Mouse (Mus musculus): ENCODE data around the gene Scaf1. TPM values are rescaled to one million over a fixed set of nuclear protein-coding genes. Genes with fewer than 3 reads are reported as not detected.
A peak's percentile ranks its signal among the peaks of the same experiment; 100 is the strongest.
"Not testable (repeated sequence)": the region's sequence is repeated elsewhere in the genome, so short reads cannot be mapped to it uniquely, and the experiment has no call there.

The Scaf1 gene
- polyA plus RNA-seq, 1 experiment from 2014 or later: 46.1 TPM

GRCm38 (mm10) chr7:45023711-45024110, 7.5 kb upstream of the Scaf1 start:
- 81% methylated on average over 5 of the region's 5 CpGs for WGBS

GRCm38 (mm10) chr7:45020225-45020624, 4.1 kb upstream of the Scaf1 start:
- peaks cover 26% of the 10 kb centered on the region for H3K4me1 ChIP-seq
- peaks cover 5% of the 10 kb centered on the region; the same call in 1 of the 2 replicates for H3K27me3 ChIP-seq (replicated peaks)
- no peaks in the 10 kb centered on the region for H3K9me3 ChIP-seq (replicated peaks)
- no peaks in the 10 kb centered on the region for H3K36me3 ChIP-seq
- no peak overlapping the region for H3K4me3 ChIP-seq (replicated peaks)
- no peak overlapping the region for H3K27ac ChIP-seq (replicated peaks)
- no peak overlapping the region for H3K4me2 ChIP-seq
- WGBS: 71% methylated on average over 9 of the region's 9 CpGs
- H3K9ac ChIP-seq (replicated peaks): no peak overlapping the region
- ATAC-seq (ENCODE audit: low FRiP score): no peak

More at GRCm38 (mm10) chr7:45023711-45024110, 7.5 kb upstream of the Scaf1 start:
- not testable (repeated sequence) for ATAC-seq (ENCODE audit: low FRiP score); H3K4me3 ChIP-seq (replicated peaks); H3K9me3 ChIP-seq (replicated peaks); H3K9ac ChIP-seq (replicated peaks); H3K4me2 ChIP-seq; H3K27me3 ChIP-seq (replicated peaks); H3K27ac ChIP-seq (replicated peaks)
- Histone ChIP-seq H3K36me3 (peaks cover 19% of the 10 kb centered on the region), H3K4me1 (peaks cover 14% of the 10 kb centered on the region)

DNA sequence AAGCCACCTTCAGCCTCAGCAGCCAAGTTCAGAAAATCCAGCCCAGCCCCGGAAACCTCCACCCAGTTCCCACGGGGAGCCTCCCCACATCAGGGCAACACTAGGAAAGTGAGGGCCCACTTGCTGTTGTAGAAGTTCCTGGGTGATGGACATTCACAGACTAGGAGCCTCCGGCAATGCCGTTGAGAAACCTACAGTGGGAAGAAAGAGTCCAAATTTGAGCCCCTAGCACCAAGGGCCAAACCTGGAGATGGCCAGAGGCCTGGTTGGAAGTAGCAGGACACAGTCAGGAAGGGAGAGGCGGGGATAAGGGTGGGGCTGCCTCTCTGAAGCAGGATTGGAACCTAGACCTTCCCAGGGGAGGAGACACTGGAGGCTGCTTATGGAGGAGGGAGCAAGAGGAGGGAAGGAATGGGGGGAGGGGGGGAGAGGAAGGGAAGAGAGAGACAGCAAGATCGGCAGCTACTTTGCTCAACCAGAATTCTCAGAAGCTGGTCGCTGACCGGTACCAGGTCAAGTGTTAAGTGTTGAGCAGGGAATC, 2.9 kb upstream of the Scaf1 start:
- Histone ChIP-seq H3K9ac (replicated peaks) (no peak overlapping the region), H3K4me3 (replicated peaks) (peak overlapping the region; percentile 91; the same call in 1 of the 2 replicates), H3K9me3 (replicated peaks) (no peaks in the 10 kb centered on the region), H3K4me1 (peaks cover 38% of the 10 kb centered on the region), H3K27me3 (replicated peaks) (peaks cover 5% of the 10 kb centered on the region; the same call in 1 of the 2 replicates), H3K27ac (replicated peaks) (no peak overlapping the region), H3K36me3 (no peaks in the 10 kb centered on the region), H3K4me2 (peak overlapping the region; percentile 86)
- WGBS: 43% methylated on average over 8 of the region's 8 CpGs
- ATAC-seq (ENCODE audit: low FRiP score): no peak

DNA sequence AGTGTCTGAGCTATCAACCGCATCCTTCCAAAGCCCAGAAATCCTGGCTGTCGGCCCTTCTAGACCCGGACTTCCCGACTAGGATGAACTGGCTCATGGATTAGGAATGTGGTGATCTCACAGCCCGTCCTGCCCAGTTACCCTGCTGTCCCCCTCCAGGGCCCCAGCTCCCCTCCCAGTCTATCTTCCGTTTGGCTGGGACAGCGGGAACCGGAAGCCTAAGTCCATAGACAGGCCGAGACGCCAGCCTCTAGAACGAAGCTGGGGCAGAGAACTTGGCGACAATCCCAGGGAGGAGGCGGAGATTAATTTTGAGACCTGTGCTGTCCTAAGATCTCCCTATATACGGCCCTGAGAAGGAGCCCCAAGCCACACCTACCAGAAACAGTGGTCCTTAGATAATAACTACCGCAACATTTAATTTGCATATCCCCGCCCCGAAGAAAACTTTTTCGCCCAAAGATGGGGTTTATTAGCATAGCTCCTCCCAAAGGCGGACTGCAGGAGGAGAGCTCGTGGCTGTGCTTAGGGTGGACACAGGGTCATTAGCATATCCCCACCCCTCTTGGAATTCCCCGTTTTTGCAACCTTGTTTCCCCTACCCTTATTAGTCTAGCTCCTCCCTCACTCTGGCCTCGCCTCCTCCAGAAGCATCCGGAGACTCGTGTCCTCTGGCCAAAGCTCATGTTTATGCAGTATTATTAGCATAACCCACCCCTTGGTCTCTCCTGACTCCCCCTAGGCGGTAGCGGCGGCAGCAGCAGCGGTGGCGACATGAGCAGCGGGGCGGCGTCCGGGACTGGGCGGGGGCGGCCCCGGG, 1.3 kb upstream of the Scaf1 start, which contains the start of gene Rras:
Rras (plus strand) TSS at position 720 of the 820 bp plus-strand sequence.
- Histone ChIP-seq H3K36me3 (peaks cover 15% of the 10 kb centered on the region), H3K9ac (replicated peaks) (peak within 1 kb of the TSS; percentile 45), H3K27me3 (replicated peaks) (peaks cover 5% of the 10 kb centered on the region; the same call in 1 of the 2 replicates), H3K4me3 (replicated peaks) (peak within 1 kb of the TSS; percentile 91), H3K27ac (replicated peaks) (peak within 1 kb of the TSS; percentile 84), H3K4me1 (peaks cover 50% of the 10 kb centered on the region), H3K4me2 (peak within 1 kb of the TSS; percentile 86), H3K9me3 (replicated peaks) (no peaks in the 10 kb centered on the region)
- ATAC-seq (ENCODE audit: low FRiP score): peak; percentile 72
- WGBS: under 1% methylated on average over 36 of the region's 36 CpGs

DNA sequence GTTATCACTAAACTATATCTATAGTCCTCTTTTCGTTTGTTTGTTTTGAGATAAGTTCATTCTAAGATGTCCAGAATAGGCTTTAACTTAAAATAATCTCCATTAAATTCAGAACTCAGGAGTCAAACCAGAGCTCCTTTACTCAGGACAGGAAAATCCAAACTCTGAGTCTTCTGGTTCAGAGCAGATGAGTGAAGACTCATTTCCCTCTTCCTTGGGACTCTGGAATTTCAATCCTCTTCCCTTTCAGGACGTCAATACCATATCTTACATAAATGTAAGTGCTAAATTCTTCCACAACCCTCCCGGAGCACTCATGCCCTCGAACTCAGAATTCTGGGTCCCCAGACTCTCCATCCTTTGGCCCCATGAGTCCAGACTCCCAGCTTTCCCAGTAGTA, 598 bp upstream of the Scaf1 start:
- no peak for ATAC-seq (ENCODE audit: low FRiP score)
- WGBS: under 1% methylated on average over 4 of the region's 4 CpGs
- peak overlapping the region; percentile 45 for H3K9ac ChIP-seq (replicated peaks)
- H3K4me3 ChIP-seq (replicated peaks): peak overlapping the region; percentile 91
- H3K36me3 ChIP-seq: peaks cover 22% of the 10 kb centered on the region
- peak overlapping the region; percentile 84 for H3K27ac ChIP-seq (replicated peaks)
- peaks cover 5% of the 10 kb centered on the region; the same call in 1 of the 2 replicates for H3K27me3 ChIP-seq (replicated peaks)
- H3K9me3 ChIP-seq (replicated peaks): no peaks in the 10 kb centered on the region
- H3K4me1 ChIP-seq: peaks cover 50% of the 10 kb centered on the region
- peak overlapping the region; percentile 86 for H3K4me2 ChIP-seq

GRCm38 (mm10) chr7:45015344-45015956, 713 bp downstream of the Scaf1 start:
- H3K9ac ChIP-seq (replicated peaks): peak overlapping the region; percentile 88
- peak overlapping the region; percentile 84 for H3K27ac ChIP-seq (replicated peaks)
- H3K9me3 ChIP-seq (replicated peaks): no peaks in the 10 kb centered on the region
- no peak; the same call in 1 of the 2 replicates for ATAC-seq (ENCODE audit: low FRiP score)
- H3K4me2 ChIP-seq: peak overlapping the region; percentile 86
- H3K4me1 ChIP-seq: peaks cover 50% of the 10 kb centered on the region
- H3K4me3 ChIP-seq (replicated peaks): peak overlapping the region; percentile 91
- H3K27me3 ChIP-seq (replicated peaks): peaks cover 5% of the 10 kb centered on the region; the same call in 1 of the 2 replicates
- 2% methylated on average over 20 of the region's 20 CpGs for WGBS
- peaks cover 32% of the 10 kb centered on the region for H3K36me3 ChIP-seq

DNA sequence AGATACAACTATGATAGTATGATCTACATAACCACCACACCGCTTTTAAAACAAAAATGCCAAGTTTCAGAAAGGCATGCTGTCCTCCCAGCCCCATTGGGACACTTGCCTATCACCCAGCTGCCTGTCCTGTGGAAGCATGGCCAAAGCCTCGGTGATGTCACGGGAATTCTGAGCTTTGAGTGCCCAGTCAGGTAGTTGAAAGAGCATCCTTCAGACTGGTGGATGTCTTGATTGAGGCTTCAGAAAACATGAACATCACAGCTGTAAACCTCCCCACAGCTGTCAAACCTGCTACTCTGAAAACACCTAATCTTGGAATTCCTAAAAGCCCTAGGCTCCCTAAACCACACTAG, 2.1 kb downstream of the Scaf1 start:
- no peak overlapping the region for H3K9ac ChIP-seq (replicated peaks)
- no peak overlapping the region for H3K27ac ChIP-seq (replicated peaks)
- peaks cover 50% of the 10 kb centered on the region for H3K4me1 ChIP-seq
- H3K4me2 ChIP-seq: no peak overlapping the region
- no peak for ATAC-seq (ENCODE audit: low FRiP score)
- H3K9me3 ChIP-seq (replicated peaks): no peaks in the 10 kb centered on the region
- peaks cover 45% of the 10 kb centered on the region for H3K36me3 ChIP-seq
- peaks cover 5% of the 10 kb centered on the region; the same call in 1 of the 2 replicates for H3K27me3 ChIP-seq (replicated peaks)
- WGBS: 97% methylated on average over 3 of the region's 3 CpGs
- H3K4me3 ChIP-seq (replicated peaks): 0 out of 2 replicates have a peak overlapping the region, but pooled peaks have one; percentile 91

DNA sequence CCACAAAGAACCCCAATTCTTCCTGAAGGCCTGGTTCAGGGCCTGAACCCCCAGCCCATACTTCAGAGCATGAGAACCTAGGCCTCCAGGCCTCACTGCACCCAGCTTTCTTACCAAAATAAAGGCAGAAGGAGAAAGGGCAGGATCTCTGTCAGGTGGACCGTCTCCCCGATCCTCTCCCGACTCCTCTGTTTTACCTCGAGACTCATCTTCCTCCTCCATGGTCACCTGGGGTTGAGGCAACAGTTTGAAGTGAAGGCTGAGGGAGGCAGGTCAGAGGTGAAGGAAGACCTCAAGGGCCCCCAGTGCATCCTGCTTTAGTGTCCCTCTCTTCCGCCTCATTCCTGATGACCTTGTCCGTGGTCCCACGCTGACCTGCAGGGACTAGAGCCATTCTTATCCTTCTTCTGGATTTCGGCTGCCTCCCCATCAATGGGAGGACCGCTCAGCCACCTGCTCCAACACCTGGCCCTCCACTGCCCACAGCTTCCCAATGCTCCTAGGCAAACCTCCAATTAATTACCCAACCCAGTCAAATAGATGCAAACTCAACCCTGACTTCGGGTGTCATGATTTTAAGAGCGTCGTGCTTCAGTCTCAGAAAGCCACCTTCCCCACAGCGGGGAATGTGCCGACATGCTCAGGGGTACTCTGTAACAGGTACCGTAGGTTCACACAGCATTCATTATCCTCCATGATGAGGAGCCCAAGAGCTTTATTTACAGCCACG, 2.6 kb downstream of the Scaf1 start:
- Histone ChIP-seq H3K4me3 (replicated peaks) (no peak overlapping the region), H3K27me3 (replicated peaks) (no peaks in the 10 kb centered on the region), H3K4me2 (no peak overlapping the region), H3K9ac (replicated peaks) (no peak overlapping the region), H3K4me1 (peaks cover 44% of the 10 kb centered on the region), H3K27ac (replicated peaks) (no peak overlapping the region), H3K9me3 (replicated peaks) (no peaks in the 10 kb centered on the region), H3K36me3 (peaks cover 51% of the 10 kb centered on the region)
- 96% methylated on average over 16 of the region's 16 CpGs for WGBS
- no peak for ATAC-seq (ENCODE audit: low FRiP score)

- Histone ChIP-seq H3K4me1 (peaks cover 39% of the 10 kb centered on the region), H3K27ac (replicated peaks) (no peak overlapping the region), H3K4me3 (replicated peaks) (no peak overlapping the region), H3K27me3 (replicated peaks) (no peaks in the 10 kb centered on the region), H3K9ac (replicated peaks) (no peak overlapping the region), H3K36me3 (peaks cover 58% of the 10 kb centered on the region), H3K4me2 (no peak overlapping the region), H3K9me3 (replicated peaks) (no peaks in the 10 kb centered on the region)
- WGBS: 84% methylated on average over 4 of the region's 4 CpGs
- no peak for ATAC-seq (ENCODE audit: low FRiP score)
These were observed 3.3 kb downstream of the Scaf1 start for GRCm38 (mm10) chr7:45012824-45013223.

- Histone ChIP-seq H3K4me1 (peaks cover 33% of the 10 kb centered on the region), H3K9ac (replicated peaks) (no peak overlapping the region), H3K36me3 (peaks cover 66% of the 10 kb centered on the region), H3K27ac (replicated peaks) (no peak overlapping the region), H3K9me3 (replicated peaks) (no peaks in the 10 kb centered on the region), H3K27me3 (replicated peaks) (no peaks in the 10 kb centered on the region), H3K4me2 (no peak overlapping the region), H3K4me3 (replicated peaks) (no peak overlapping the region)
- WGBS: 99% methylated on average over 6 of the region's 6 CpGs
- no peak for ATAC-seq (ENCODE audit: low FRiP score)
These were observed 4.2 kb downstream of the Scaf1 start for GRCm38 (mm10) chr7:45012011-45012410.

- ATAC-seq (ENCODE audit: low FRiP score): no peak
- Histone ChIP-seq H3K4me3 (replicated peaks) (no peak overlapping the region), H3K27me3 (replicated peaks) (no peaks in the 10 kb centered on the region), H3K4me1 (peaks cover 7% of the 10 kb centered on the region; the same call in 1 of the 2 replicates), H3K4me2 (no peak overlapping the region), H3K36me3 (peaks cover 94% of the 10 kb centered on the region), H3K9ac (replicated peaks) (no peak overlapping the region), H3K9me3 (replicated peaks) (no peaks in the 10 kb centered on the region), H3K27ac (replicated peaks) (no peak overlapping the region)
- 95% methylated on average over 19 of the region's 19 CpGs for WGBS
These were observed 7.8 kb downstream of the Scaf1 start for GRCm38 (mm10) chr7:45008411-45008810.
